Mouse (Mus musculus) heart, adult 2 months (tissue): ENCODE data around the gene Sorcs2.

Experiments
- CTCF ChIP-seq: fragments of 200-600 bp; IDR thresholded peaks from 2 replicates; pipeline ENCODE4 v1.8.1; 2022; ENCODE audit warnings: antibody characterized with exemption, mild to moderate bottlenecking, moderate library complexity
- POLR2A ChIP-seq: fragments of 200-500 bp; IDR thresholded peaks from 2 replicates; pipeline ENCODE4 v1.6.1; 2011; ENCODE audit warnings: mild to moderate bottlenecking, low read depth, low read length, control low read depth; ENCODE audit not compliant: insufficient read depth

- TF ChIP-seq CTCF (no peak), POLR2A (no peak)
Measured at GRCm38 (mm10) chr5:36040398-36041235, 357.3 kb downstream of the Sorcs2 start.
